Mouse (Mus musculus): ENCODE measurements around the gene Lrpprc.

GRCm38 (mm10) chr17:84751630-84752191 is 38.9 kb downstream of the Lrpprc start:
- TF ChIP-seq CTCF (IDR thresholded peaks at IDR 0.05; ENCODE audit: insufficient read depth, low read length): no peak
- no peak for TF ChIP-seq POLR2A (IDR thresholded peaks at IDR 0.05; ENCODE audit: borderline replicate concordance, extremely low read depth, low read depth, low read length)

All from lung, adult 2 months (tissue).